Mouse (Mus musculus) neural tube, embryonic 14.5 days (tissue): ENCODE data around the gene Coq8a. TPM values are rescaled to one million over a fixed set of nuclear protein-coding genes. Genes with fewer than 3 reads are reported as not detected.
A peak's percentile ranks its signal among the peaks of the same experiment; 100 is the strongest.

Source experiments
- ATAC-seq: fragments of 200-750 bp; cut with Nextera tagmentation; 2 replicates; pipeline ENCODE4 v1.8.0; 2017; ENCODE audit warnings: low read depth, mild to moderate bottlenecking, moderate TSS enrichment, moderate library complexity
- H3K27ac ChIP-seq: fragments of 300-500 bp; sonication (generic); 2 replicates; pipeline ENCODE4 v1.5.1; 2014; ENCODE audit warnings: low read depth, mild to moderate bottlenecking, control low read depth, low read length, moderate library complexity, mixed read lengths
- H3K27me3 ChIP-seq: fragments of 300-500 bp; sonication (generic); 2 replicates; pipeline ENCODE4 v1.6.1; 2014; ENCODE audit warnings: low read length; ENCODE audit not compliant: control insufficient read depth, insufficient read depth
- H3K36me3 ChIP-seq: fragments of 300-500 bp; sonication (generic); 2 replicates; pipeline ENCODE4 v1.6.1; 2014; ENCODE audit warnings: low read length, mixed read lengths; ENCODE audit not compliant: control insufficient read depth, insufficient read depth
- H3K4me1 ChIP-seq: fragments of 300-500 bp; sonication (generic); 2 replicates; pipeline ENCODE4 v1.6.1; 2014; ENCODE audit warnings: low read length; ENCODE audit not compliant: control insufficient read depth, insufficient read depth
- H3K4me2 ChIP-seq: fragments of 300-500 bp; sonication (generic); 2 replicates; pipeline ENCODE4 v1.6.1; 2014; ENCODE audit warnings: mild to moderate bottlenecking, low read depth, low read length, control low read depth
- H3K4me3 ChIP-seq: fragments of 300-500 bp; sonication (generic); 2 replicates; pipeline ENCODE4 v1.5.1; 2014; ENCODE audit warnings: low read depth, low read length, control low read depth, mixed read lengths
- H3K9ac ChIP-seq: fragments of 300-500 bp; sonication (generic); replicated peaks from 2 replicates; pipeline ENCODE4 v1.6.1; 2014; ENCODE audit warnings: low read depth, mild to moderate bottlenecking, control low read depth, low read length, mixed read lengths
- H3K9me3 ChIP-seq: fragments of 300-500 bp; sonication (generic); 2 replicates; pipeline ENCODE4 v1.6.1; 2016; ENCODE audit warnings: low read length; ENCODE audit not compliant: control insufficient read depth
- WGBS: fragments of 180-500 bp; shearing (Covaris S2); extraction: QIAGEN DNeasy Blood & Tissue Kit; methylation state at CpG from one replicate; pipeline ENCODE4 v1.1.7; 2014; 5-methylcytosine and 5-hydroxymethylcytosine counted together
- polyA plus RNA-seq: library from polyadenylated mRNA; unstranded; fragments of >200 nt; fragmentation: Nextera tagmentation; extraction: Ambion mirVana; gene quantifications from 2 replicates; pipeline ENCODE4 v1.2.1, GENCODE M21; 2014

The Coq8a gene
- polyA plus RNA-seq, 1 experiment from 2014 or later = 3.1 TPM

DNA sequence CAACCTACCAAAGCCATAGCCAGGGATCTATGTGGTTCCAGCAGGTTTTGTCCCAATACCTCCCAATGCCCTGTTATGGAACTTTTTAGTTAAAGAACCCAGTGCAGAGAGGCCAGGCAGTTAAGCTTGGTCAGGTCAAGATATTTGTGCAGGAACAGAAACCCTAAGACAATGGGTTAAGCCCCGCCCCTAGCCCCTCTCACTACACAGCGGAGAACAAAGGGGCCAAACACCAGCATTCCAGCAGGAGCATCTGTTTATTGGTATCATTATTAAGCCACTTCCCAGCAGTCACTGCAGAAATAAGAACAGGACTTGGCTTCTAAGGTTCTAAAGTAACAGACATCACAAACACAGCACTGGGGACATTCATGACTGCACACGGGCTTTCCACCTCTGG, 27.4 kb upstream of the Coq8a start:
- H3K4me1 ChIP-seq = peaks cover 5% of the 10 kb centered on the region; the same call in 1 of the 2 replicates
- peak overlapping the region; percentile 84 for H3K4me2 ChIP-seq
- H3K36me3 ChIP-seq = no peaks in the 10 kb centered on the region
- no peaks in the 10 kb centered on the region for H3K27me3 ChIP-seq
- H3K4me3 ChIP-seq = no peak overlapping the region
- H3K27ac ChIP-seq = peak overlapping the region; percentile 48; the same call in 1 of the 2 replicates
- H3K9me3 ChIP-seq = no peaks in the 10 kb centered on the region
- 67% methylated on average over 3 of the region's 3 CpGs for WGBS
- no peak overlapping the region for H3K9ac ChIP-seq
- no peak for ATAC-seq

DNA sequence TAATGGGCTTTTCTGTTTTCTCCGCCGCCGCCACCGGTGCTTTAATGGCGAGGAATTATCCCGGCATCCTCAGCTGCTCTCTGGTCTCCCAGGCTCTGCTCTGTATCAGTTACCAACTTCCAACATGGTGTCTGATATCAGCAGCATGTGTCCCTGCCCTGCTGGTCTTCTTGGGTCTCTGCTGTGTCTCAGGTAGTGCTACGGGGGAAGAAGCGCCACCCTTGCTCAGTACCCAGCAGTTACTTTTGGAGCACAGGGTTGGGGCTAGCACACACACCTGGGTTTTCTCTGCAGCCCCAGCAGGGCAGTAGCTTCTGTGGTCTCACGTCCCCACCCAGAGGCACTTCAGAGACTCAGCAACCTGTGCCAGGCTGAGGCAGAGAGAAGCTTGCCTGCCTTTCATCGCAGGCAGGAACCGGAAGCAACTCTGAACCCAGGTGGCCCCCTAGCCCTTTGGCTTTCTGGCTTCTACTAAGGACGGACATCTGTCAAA, 26.9 kb upstream of the Coq8a start:
- peak; percentile 79; the same call in 1 of the 2 replicates for ATAC-seq
- peaks cover 5% of the 10 kb centered on the region; the same call in 1 of the 2 replicates for H3K4me1 ChIP-seq
- peak overlapping the region; percentile 18 for H3K9ac ChIP-seq
- H3K36me3 ChIP-seq = no peaks in the 10 kb centered on the region
- H3K4me2 ChIP-seq = peak overlapping the region; percentile 84
- H3K27me3 ChIP-seq = no peaks in the 10 kb centered on the region
- 12% methylated on average over 12 of the region's 12 CpGs for WGBS
- H3K4me3 ChIP-seq = peak overlapping the region; percentile 34
- H3K9me3 ChIP-seq = no peaks in the 10 kb centered on the region
- peak overlapping the region; percentile 48 for H3K27ac ChIP-seq

DNA sequence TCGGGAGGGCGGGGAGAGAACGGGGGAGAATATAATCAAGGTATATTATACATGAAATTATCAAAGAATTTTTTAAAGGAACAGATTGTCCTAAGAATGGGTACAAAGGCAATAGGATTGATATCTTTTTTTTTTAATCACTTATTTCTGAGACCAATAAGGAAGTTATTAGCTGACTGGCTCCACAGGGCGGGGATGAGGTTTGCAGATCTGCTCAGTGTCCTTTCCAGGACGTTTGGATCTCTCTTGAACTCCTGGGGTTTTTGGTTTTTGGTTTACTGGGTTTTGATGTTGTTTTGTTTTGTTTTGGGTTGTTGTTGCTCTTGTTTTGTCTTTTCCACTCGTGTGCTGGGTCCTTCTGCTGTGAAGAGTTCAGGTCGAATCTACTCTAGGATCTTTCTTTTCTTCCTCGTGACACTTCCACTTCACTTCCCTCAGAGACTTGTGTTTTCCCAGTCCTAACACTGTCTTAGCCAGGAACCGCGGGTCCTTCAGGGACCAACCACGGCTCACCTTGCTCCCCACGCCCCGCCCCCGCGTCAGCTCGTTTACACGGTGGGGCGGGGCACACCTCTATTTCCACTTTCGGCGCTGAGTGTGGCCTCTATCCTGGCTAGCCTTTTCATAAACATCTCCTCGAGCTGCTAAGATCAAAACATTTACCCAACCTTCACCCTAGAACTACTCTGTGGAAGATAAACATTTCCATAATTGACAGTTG, 26.3 kb upstream of the Coq8a start:
- ATAC-seq = peak; percentile 90
- H3K27ac ChIP-seq = no peak overlapping the region; the same call in 1 of the 2 replicates
- H3K9me3 ChIP-seq = no peaks in the 10 kb centered on the region
- H3K4me2 ChIP-seq = peak overlapping the region; percentile 84
- no peaks in the 10 kb centered on the region for H3K36me3 ChIP-seq
- no peaks in the 10 kb centered on the region for H3K27me3 ChIP-seq
- peak overlapping the region; percentile 34 for H3K4me3 ChIP-seq
- H3K4me1 ChIP-seq = peaks cover 5% of the 10 kb centered on the region; the same call in 1 of the 2 replicates
- WGBS = 16% methylated on average over 21 of the region's 21 CpGs
- H3K9ac ChIP-seq = peak overlapping the region; percentile 18

DNA sequence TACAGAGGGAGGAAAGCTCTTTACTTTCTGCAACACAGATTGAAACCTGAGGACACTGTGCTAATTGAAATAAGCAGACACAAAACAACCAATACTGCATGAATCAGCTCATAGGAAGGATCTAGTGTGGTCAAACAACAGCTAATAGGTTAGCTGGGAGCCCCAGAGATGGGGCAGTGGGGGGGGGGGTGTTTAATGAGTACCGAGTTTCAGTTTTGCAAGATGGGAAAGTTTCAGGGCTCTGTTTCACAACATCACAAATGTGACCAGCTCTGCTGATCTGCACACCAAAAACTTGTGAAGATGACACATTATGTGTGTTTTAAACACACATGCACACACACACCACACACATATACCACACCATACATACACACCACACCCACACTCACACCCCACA, 22.6 kb upstream of the Coq8a start:
- Histone ChIP-seq H3K9me3 (no peaks in the 10 kb centered on the region), H3K27ac (no peak overlapping the region), H3K4me2 (no peak overlapping the region), H3K27me3 (no peaks in the 10 kb centered on the region), H3K36me3 (no peaks in the 10 kb centered on the region), H3K9ac (no peak overlapping the region), H3K4me3 (no peak overlapping the region), H3K4me1 (peaks cover 5% of the 10 kb centered on the region; the same call in 1 of the 2 replicates)
- no peak for ATAC-seq
- 77% methylated on average over 1 of the region's 1 CpGs for WGBS

DNA sequence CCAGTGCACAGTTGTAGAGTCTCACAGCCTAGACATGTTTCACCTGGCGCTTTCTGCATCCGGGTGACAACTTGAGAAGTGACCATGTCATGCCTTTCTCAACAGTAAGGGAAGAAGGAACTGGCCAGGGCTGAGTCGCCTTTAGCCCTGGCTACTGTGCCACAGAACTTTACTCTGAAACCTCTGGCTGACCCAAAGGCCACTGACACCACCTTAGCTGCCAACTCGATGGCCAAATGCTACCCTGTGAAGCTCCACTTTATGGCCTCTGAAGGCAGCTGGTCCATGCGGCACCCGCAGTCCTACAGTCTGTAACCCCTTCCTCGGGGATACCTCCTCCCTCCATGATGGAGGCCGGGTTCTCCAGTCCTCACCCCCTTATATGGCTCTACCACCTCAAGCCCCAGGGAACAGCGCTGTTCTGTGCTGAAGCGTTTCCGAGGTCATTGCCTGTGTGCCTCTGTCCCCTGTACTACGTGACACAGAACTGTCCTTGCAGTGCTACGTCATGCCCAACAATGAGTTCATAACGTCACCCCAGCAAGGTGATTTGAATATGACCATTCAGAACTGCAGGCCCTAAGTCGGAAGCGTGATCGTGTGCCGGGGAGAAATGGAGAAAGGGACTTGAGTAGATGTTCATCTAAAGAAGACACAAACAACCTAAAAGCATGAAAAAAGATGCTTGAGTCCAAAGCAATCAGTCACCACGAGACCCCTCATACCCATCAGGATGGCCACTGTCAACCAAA, 21.6 kb upstream of the Coq8a start:
- H3K4me1 ChIP-seq = no peaks in the 10 kb centered on the region
- no peak overlapping the region for H3K9ac ChIP-seq
- H3K36me3 ChIP-seq = no peaks in the 10 kb centered on the region
- H3K4me3 ChIP-seq = no peak overlapping the region
- H3K27ac ChIP-seq = no peak overlapping the region
- H3K4me2 ChIP-seq = no peak overlapping the region
- no peaks in the 10 kb centered on the region for H3K27me3 ChIP-seq
- no peak for ATAC-seq
- 89% methylated on average over 19 of the region's 19 CpGs for WGBS
- H3K9me3 ChIP-seq = no peaks in the 10 kb centered on the region

DNA sequence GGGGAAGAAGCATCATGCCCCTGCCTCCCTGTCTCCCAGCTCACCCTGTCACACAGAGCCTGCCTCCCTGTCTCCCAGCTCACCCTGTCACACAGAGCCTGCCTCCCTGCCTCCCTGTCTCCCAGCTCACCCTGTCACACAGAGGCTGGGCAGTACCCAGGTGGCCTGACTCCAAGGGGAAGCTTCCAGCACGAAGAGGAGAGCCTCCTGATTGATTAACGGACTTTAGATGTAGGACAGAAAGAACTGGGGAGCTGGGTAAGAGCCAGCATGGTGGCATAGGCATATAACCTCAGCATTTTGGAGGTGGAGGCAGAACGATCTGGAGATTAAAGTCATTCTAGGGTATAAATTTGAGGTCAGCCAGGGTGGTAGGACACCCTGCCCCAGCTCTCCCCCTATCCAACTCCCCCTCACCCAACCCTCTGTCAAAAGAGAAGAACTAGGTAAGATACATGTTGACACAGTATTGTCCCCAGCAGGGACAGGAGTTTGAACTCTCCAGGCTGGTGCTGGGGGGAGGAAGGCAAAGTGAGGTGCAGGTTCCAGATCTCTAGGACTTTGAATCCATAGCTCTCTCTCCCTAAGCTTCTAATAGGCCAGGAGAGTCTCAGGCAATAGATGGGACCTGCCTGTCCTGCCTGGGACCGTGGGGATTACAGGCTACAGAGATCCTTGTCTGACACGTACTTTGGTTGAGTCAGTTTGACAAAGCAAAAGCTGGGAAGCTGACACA, 17.3 kb upstream of the Coq8a start:
- Histone ChIP-seq H3K4me3 (no peak overlapping the region), H3K36me3 (no peaks in the 10 kb centered on the region), H3K27me3 (no peaks in the 10 kb centered on the region), H3K27ac (no peak overlapping the region), H3K9ac (no peak overlapping the region), H3K4me1 (no peaks in the 10 kb centered on the region), H3K4me2 (no peak overlapping the region), H3K9me3 (no peaks in the 10 kb centered on the region)
- ATAC-seq = no peak
- 57% methylated on average over 5 of the region's 5 CpGs for WGBS

DNA sequence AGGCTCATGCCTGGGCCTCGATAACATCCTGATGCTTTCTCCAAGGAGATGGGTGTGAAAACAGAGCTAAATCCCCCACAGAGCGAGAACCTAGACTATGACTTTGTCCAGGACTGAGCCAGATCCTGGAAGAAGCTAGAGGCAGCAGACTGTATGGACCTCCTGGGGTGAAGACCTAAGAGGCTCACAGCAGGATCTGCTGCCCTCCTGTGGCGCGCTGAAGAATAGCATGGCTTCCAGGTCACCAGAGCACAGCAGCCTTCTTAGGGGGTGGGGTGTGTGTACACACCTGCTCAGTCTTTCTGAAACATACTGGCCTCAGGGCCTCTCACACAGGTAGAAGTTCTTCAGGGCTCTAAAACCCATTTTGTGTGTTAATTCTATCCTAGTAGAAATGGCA, 15.6 kb upstream of the Coq8a start:
- no peaks in the 10 kb centered on the region for H3K9me3 ChIP-seq
- no peaks in the 10 kb centered on the region for H3K4me1 ChIP-seq
- peak; percentile 34; the same call in 1 of the 2 replicates for ATAC-seq
- H3K27me3 ChIP-seq = no peaks in the 10 kb centered on the region
- H3K27ac ChIP-seq = no peak overlapping the region
- H3K4me2 ChIP-seq = no peak overlapping the region
- WGBS = 29% methylated on average over 4 of the region's 4 CpGs
- no peaks in the 10 kb centered on the region for H3K36me3 ChIP-seq
- H3K4me3 ChIP-seq = no peak overlapping the region
- H3K9ac ChIP-seq = no peak overlapping the region

DNA sequence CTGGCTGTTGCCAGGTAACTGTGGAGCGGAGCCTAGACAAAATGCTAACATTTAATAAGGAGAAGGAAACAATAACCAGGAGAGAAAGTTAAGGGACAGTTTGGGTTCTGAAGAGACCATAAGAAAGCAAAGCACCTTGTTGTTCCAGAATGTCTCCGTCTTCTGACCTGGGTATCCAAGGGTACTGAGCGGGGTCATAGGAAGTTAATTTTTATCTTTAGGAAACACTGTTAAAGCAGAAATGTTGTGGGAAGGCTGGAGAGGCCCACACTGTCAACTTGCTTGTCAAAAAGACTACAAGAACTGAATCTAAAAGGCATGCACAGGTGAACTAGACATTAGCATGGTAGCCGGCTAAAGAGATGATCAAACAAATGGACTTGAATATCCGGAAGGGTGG, 13.5 kb upstream of the Coq8a start:
- no peak for ATAC-seq
- H3K27me3 ChIP-seq = no peaks in the 10 kb centered on the region
- WGBS = 91% methylated on average over 5 of the region's 5 CpGs
- no peaks in the 10 kb centered on the region for H3K9me3 ChIP-seq
- no peak overlapping the region for H3K4me3 ChIP-seq
- no peaks in the 10 kb centered on the region for H3K4me1 ChIP-seq
- H3K4me2 ChIP-seq = no peak overlapping the region
- no peak overlapping the region for H3K9ac ChIP-seq
- H3K27ac ChIP-seq = no peak overlapping the region
- H3K36me3 ChIP-seq = no peaks in the 10 kb centered on the region
